Mouse (Mus musculus): ENCODE measurements at regions not wholly inside any gene's neighbourhood (a gene's known extent, or its start where the extent isn't known, plus 50 kb on each side); places are given as distances from the start of the nearest gene placed in this dataset.

GRCm38 (mm10) chr2:75765403-75765802 lies 61.0 kb upstream of the Nfe2l2 start:
- no peak; the same call in 1 of the 2 replicates for ATAC-seq (ENCODE audit: insufficient number of reproducible peaks, insufficient read depth, low FRiP score, low TSS enrichment, low read depth)
- Histone ChIP-seq H3K36me3 (no peaks in the 10 kb centered on the region), H3K4me1 (peaks cover 5% of the 10 kb centered on the region), H3K9ac (no peak overlapping the region), H3K27ac (no peak overlapping the region), H3K4me2 (no peak overlapping the region), H3K9me3 (no peaks in the 10 kb centered on the region), H3K4me3 (no peak overlapping the region), H3K27me3 (no peaks in the 10 kb centered on the region)
- 83% methylated on average over 4 of the region's 4 CpGs for WGBS

GRCm38 (mm10) chr2:75763252-75763651 lies 58.8 kb upstream of the Nfe2l2 start:
- Histone ChIP-seq H3K27me3 (no peaks in the 10 kb centered on the region), H3K27ac (no peak overlapping the region), H3K4me2 (no peak overlapping the region), H3K9ac (no peak overlapping the region), H3K4me3 (no peak overlapping the region), H3K4me1 (peaks cover 16% of the 10 kb centered on the region), H3K9me3 (no peaks in the 10 kb centered on the region), H3K36me3 (no peaks in the 10 kb centered on the region)
- WGBS, result 60% methylated on average over 3 of the region's 3 CpGs
- ATAC-seq (ENCODE audit: insufficient number of reproducible peaks, insufficient read depth, low FRiP score, low TSS enrichment, low read depth), result no peak

GRCm38 (mm10) chr2:75762030-75762429 lies 57.6 kb upstream of the Nfe2l2 start:
- H3K4me1 ChIP-seq, result peaks cover 25% of the 10 kb centered on the region
- no peaks in the 10 kb centered on the region for H3K36me3 ChIP-seq
- H3K4me3 ChIP-seq, result no peak overlapping the region
- H3K4me2 ChIP-seq, result no peak overlapping the region
- no peaks in the 10 kb centered on the region for H3K27me3 ChIP-seq
- H3K27ac ChIP-seq, result no peak overlapping the region
- 81% methylated on average over 5 of the region's 5 CpGs for WGBS
- no peaks in the 10 kb centered on the region for H3K9me3 ChIP-seq
- H3K9ac ChIP-seq, result no peak overlapping the region
- no peak for ATAC-seq (ENCODE audit: insufficient number of reproducible peaks, insufficient read depth, low FRiP score, low TSS enrichment, low read depth)

- 77% methylated on average over 9 of the region's 9 CpGs for WGBS
- H3K4me2 ChIP-seq, result no peak overlapping the region
- no peak overlapping the region for H3K27ac ChIP-seq
- no peaks in the 10 kb centered on the region for H3K9me3 ChIP-seq
- no peaks in the 10 kb centered on the region for H3K36me3 ChIP-seq
- no peak overlapping the region for H3K4me3 ChIP-seq
- no peak overlapping the region for H3K9ac ChIP-seq
- H3K4me1 ChIP-seq, result peaks cover 29% of the 10 kb centered on the region
- ATAC-seq (ENCODE audit: insufficient number of reproducible peaks, insufficient read depth, low FRiP score, low TSS enrichment, low read depth), result no peak
- no peaks in the 10 kb centered on the region for H3K27me3 ChIP-seq
These were observed 57.2 kb upstream of the Nfe2l2 start for GRCm38 (mm10) chr2:75761626-75762025.

- WGBS, result 69% methylated on average over 11 of the region's 11 CpGs
- ATAC-seq (ENCODE audit: insufficient number of reproducible peaks, insufficient read depth, low FRiP score, low TSS enrichment, low read depth), result no peak
- Histone ChIP-seq H3K4me1 (peaks cover 37% of the 10 kb centered on the region), H3K9ac (no peak overlapping the region), H3K4me2 (no peak overlapping the region), H3K4me3 (no peak overlapping the region), H3K27me3 (no peaks in the 10 kb centered on the region), H3K36me3 (no peaks in the 10 kb centered on the region), H3K9me3 (no peaks in the 10 kb centered on the region), H3K27ac (no peak overlapping the region)
These were observed 54.9 kb upstream of the Nfe2l2 start for GRCm38 (mm10) chr2:75759196-75759885.

GRCm38 (mm10) chr2:75758277-75758676 lies 53.8 kb upstream of the Nfe2l2 start:
- ATAC-seq (ENCODE audit: insufficient number of reproducible peaks, insufficient read depth, low FRiP score, low TSS enrichment, low read depth), result no peak
- H3K27me3 ChIP-seq, result no peaks in the 10 kb centered on the region
- H3K4me2 ChIP-seq, result no peak overlapping the region
- no peaks in the 10 kb centered on the region for H3K9me3 ChIP-seq
- H3K4me3 ChIP-seq, result no peak overlapping the region
- 79% methylated on average over 6 of the region's 6 CpGs for WGBS
- peak overlapping the region; percentile 77; the same call in 1 of the 2 replicates for H3K27ac ChIP-seq
- peaks cover 37% of the 10 kb centered on the region for H3K4me1 ChIP-seq
- H3K36me3 ChIP-seq, result no peaks in the 10 kb centered on the region
- no peak overlapping the region for H3K9ac ChIP-seq

- no peak overlapping the region for H3K9ac ChIP-seq
- H3K36me3 ChIP-seq, result no peaks in the 10 kb centered on the region
- WGBS, result 22% methylated on average over 16 of the region's 16 CpGs
- peak overlapping the region; percentile 77 for H3K27ac ChIP-seq
- H3K27me3 ChIP-seq, result no peaks in the 10 kb centered on the region
- peak; percentile 73 for ATAC-seq (ENCODE audit: insufficient number of reproducible peaks, insufficient read depth, low FRiP score, low TSS enrichment, low read depth)
- no peaks in the 10 kb centered on the region for H3K9me3 ChIP-seq
- H3K4me2 ChIP-seq, result peak overlapping the region; percentile 42
- peaks cover 37% of the 10 kb centered on the region for H3K4me1 ChIP-seq
- no peak overlapping the region for H3K4me3 ChIP-seq
These were observed 52.5 kb upstream of the Nfe2l2 start for GRCm38 (mm10) chr2:75756704-75757638.

GRCm38 (mm10) chr2:75754606-75755005 lies 50.2 kb upstream of the Nfe2l2 start:
- H3K36me3 ChIP-seq, result no peaks in the 10 kb centered on the region
- 81% methylated on average over 7 of the region's 7 CpGs for WGBS
- no peak overlapping the region for H3K4me2 ChIP-seq
- no peak overlapping the region for H3K4me3 ChIP-seq
- H3K27me3 ChIP-seq, result no peaks in the 10 kb centered on the region
- no peak overlapping the region for H3K27ac ChIP-seq
- H3K9me3 ChIP-seq, result no peaks in the 10 kb centered on the region
- ATAC-seq (ENCODE audit: insufficient number of reproducible peaks, insufficient read depth, low FRiP score, low TSS enrichment, low read depth), result no peak
- H3K4me1 ChIP-seq, result peaks cover 37% of the 10 kb centered on the region
- no peak overlapping the region for H3K9ac ChIP-seq

Data from embryonic facial prominence, embryonic 13.5 days (tissue).